Mouse (Mus musculus) forebrain, embryonic 11.5 days (tissue): ENCODE results near the gene P4hb. TPM values are rescaled to one million over a fixed set of nuclear protein-coding genes. Genes with fewer than 3 reads are reported as not detected.
A peak's percentile ranks its signal among the peaks of the same experiment; 100 is the strongest.
"Not testable (repeated sequence)": the region's sequence is repeated elsewhere in the genome, so short reads cannot be mapped to it uniquely, and the experiment has no call there.

Experiments used
- ATAC-seq: fragments of 200-750 bp; cut with Nextera tagmentation; replicated peaks from 2 replicates; pipeline ENCODE4 v1.8.0; 2017; ENCODE audit warnings: moderate TSS enrichment; ENCODE audit not compliant: low FRiP score
- DNase-seq: peaks from one replicate; pipeline ENCODE4 v3.0.0-alpha.2; 2017; ENCODE audit warnings: low spot score
- H3K27ac ChIP-seq: fragments of 300-500 bp; sonication (generic); 2 replicates; pipeline ENCODE4 v1.5.1; 2014; ENCODE audit warnings: low read depth, low read length
- H3K27me3 ChIP-seq: fragments of 300-500 bp; sonication (generic); 2 replicates; pipeline ENCODE4 v1.6.1; 2014; ENCODE audit warnings: mild to moderate bottlenecking, low read length, mixed read lengths; ENCODE audit not compliant: control insufficient read depth, insufficient read depth
- H3K36me3 ChIP-seq: fragments of 300-500 bp; sonication (generic); 2 replicates; pipeline ENCODE4 v1.6.1; 2014; ENCODE audit warnings: mild to moderate bottlenecking, low read length, moderate library complexity, mixed read lengths; ENCODE audit not compliant: control insufficient read depth, insufficient read depth
- H3K4me1 ChIP-seq: fragments of 300-500 bp; sonication (generic); replicated peaks from 2 replicates; pipeline ENCODE4 v1.6.1; 2014; ENCODE audit warnings: low read length, mixed read lengths; ENCODE audit not compliant: control insufficient read depth, insufficient read depth
- H3K4me2 ChIP-seq: fragments of 300-500 bp; sonication (generic); 2 replicates; pipeline ENCODE4 v1.6.1; 2014; ENCODE audit warnings: low read depth, mild to moderate bottlenecking, low read length, moderate library complexity, mixed read lengths; ENCODE audit not compliant: severe bottlenecking
- H3K4me3 ChIP-seq: fragments of 300-500 bp; sonication (generic); 2 replicates; pipeline ENCODE4 v1.5.1; 2014; ENCODE audit warnings: low read depth, low read length
- H3K9ac ChIP-seq: fragments of 300-500 bp; sonication (generic); 2 replicates; pipeline ENCODE4 v1.6.1; 2014; ENCODE audit warnings: low read length
- H3K9me3 ChIP-seq: fragments of 300-500 bp; sonication (generic); 2 replicates; pipeline ENCODE4 v1.6.1; 2016; ENCODE audit warnings: low read length, mixed read lengths; ENCODE audit not compliant: control insufficient read depth
- WGBS: fragments of 180-500 bp; shearing (Covaris S2); extraction: QIAGEN DNeasy Blood & Tissue Kit; methylation state at CpG from one replicate; pipeline ENCODE4 v1.1.7; 2014; 5-methylcytosine and 5-hydroxymethylcytosine counted together
- polyA plus RNA-seq: library from polyadenylated mRNA; unstranded; fragments of >200 nt; fragmentation: Nextera tagmentation; extraction: Ambion mirVana; gene quantifications from 2 replicates; pipeline ENCODE4 v1.2.1, GENCODE M21; 2014

Gene P4hb
- polyA plus RNA-seq, 1 experiment from 2014 or later: 439 TPM

- Histone ChIP-seq H3K9me3 (no peaks in the 10 kb centered on the region), H3K9ac (peak overlapping the region; percentile 92), H3K36me3 (peaks cover 15% of the 10 kb centered on the region), H3K27me3 (no peaks in the 10 kb centered on the region), H3K4me1 (peaks cover 12% of the 10 kb centered on the region), H3K4me3 (peak overlapping the region; percentile 97), H3K27ac (peak overlapping the region; percentile 43; the same call in 1 of the 2 replicates), H3K4me2 (peak overlapping the region; percentile 94)
- ATAC-seq: no peak
- DNase-seq: no peak
- WGBS: 17% methylated on average over 11 of the region's 11 CpGs
Observed at GRCm38 (mm10) chr11:120571754-120572416, 1.2 kb downstream of the P4hb start.

GRCm38 (mm10) chr11:120571122-120571521 lies 1.9 kb downstream of the P4hb start:
- DNase-seq (no peak), ATAC-seq (no peak)
- H3K4me3 ChIP-seq: peak overlapping the region; percentile 97
- H3K27ac ChIP-seq: no peak overlapping the region
- 86% methylated on average over 3 of the region's 3 CpGs for WGBS
- peak overlapping the region; percentile 92 for H3K9ac ChIP-seq
- H3K4me2 ChIP-seq: peak overlapping the region; percentile 94; the same call in 1 of the 2 replicates
- H3K36me3 ChIP-seq: peaks cover 16% of the 10 kb centered on the region
- no peaks in the 10 kb centered on the region for H3K9me3 ChIP-seq
- no peaks in the 10 kb centered on the region for H3K27me3 ChIP-seq
- peaks cover 12% of the 10 kb centered on the region for H3K4me1 ChIP-seq

GRCm38 (mm10) chr11:120568324-120568723 lies 4.7 kb downstream of the P4hb start:
- Histone ChIP-seq H3K27me3 (no peaks in the 10 kb centered on the region), H3K27ac (no peak overlapping the region), H3K9ac (no peak overlapping the region), H3K36me3 (peaks cover 29% of the 10 kb centered on the region), H3K4me1 (peaks cover 9% of the 10 kb centered on the region), H3K4me2 (no peak overlapping the region), H3K4me3 (no peak overlapping the region), H3K9me3 (no peaks in the 10 kb centered on the region)
- DNase-seq (no peak), ATAC-seq (no peak)
- 96% methylated on average over 6 of the region's 6 CpGs for WGBS

- no peaks in the 10 kb centered on the region for H3K4me1 ChIP-seq
- no peaks in the 10 kb centered on the region for H3K9me3 ChIP-seq
- H3K36me3 ChIP-seq: peaks cover 44% of the 10 kb centered on the region
- no peak overlapping the region for H3K27ac ChIP-seq
- no peak overlapping the region for H3K4me3 ChIP-seq
- H3K4me2 ChIP-seq: no peak overlapping the region
- H3K9ac ChIP-seq: no peak overlapping the region
- ATAC-seq (no peak), DNase-seq (no peak)
- no peaks in the 10 kb centered on the region for H3K27me3 ChIP-seq
- 91% methylated on average over 9 of the region's 9 CpGs for WGBS
Observed at GRCm38 (mm10) chr11:120565114-120565513, 7.9 kb downstream of the P4hb start.

GRCm38 (mm10) chr11:120562949-120563348 lies 10.1 kb downstream of the P4hb start:
- ATAC-seq (no peak), DNase-seq (no peak)
- Histone ChIP-seq H3K4me3 (no peak overlapping the region), H3K27me3 (no peaks in the 10 kb centered on the region), H3K9ac (no peak overlapping the region), H3K4me1 (no peaks in the 10 kb centered on the region), H3K27ac (no peak overlapping the region), H3K9me3 (no peaks in the 10 kb centered on the region), H3K36me3 (peaks cover 45% of the 10 kb centered on the region), H3K4me2 (no peak overlapping the region)
- 96% methylated on average over 13 of the region's 13 CpGs for WGBS

- 93% methylated on average over 13 of the region's 13 CpGs for WGBS
- H3K9ac ChIP-seq: no peak overlapping the region
- H3K4me2 ChIP-seq: no peak overlapping the region
- H3K4me1 ChIP-seq: no peaks in the 10 kb centered on the region
- no peak for DNase-seq
- no peak overlapping the region for H3K4me3 ChIP-seq
- no peak for ATAC-seq
- H3K9me3 ChIP-seq: no peaks in the 10 kb centered on the region
- no peaks in the 10 kb centered on the region for H3K27me3 ChIP-seq
- peaks cover 39% of the 10 kb centered on the region for H3K36me3 ChIP-seq
- no peak overlapping the region for H3K27ac ChIP-seq
Observed at GRCm38 (mm10) chr11:120560952-120561728, 11.9 kb downstream of the P4hb start.

- not testable (repeated sequence) for H3K4me1 ChIP-seq, H3K9ac ChIP-seq, DNase-seq, ATAC-seq, H3K27me3 ChIP-seq, H3K9me3 ChIP-seq, H3K27ac ChIP-seq, H3K4me2 ChIP-seq, H3K4me3 ChIP-seq
- peaks cover 29% of the 10 kb centered on the region for H3K36me3 ChIP-seq
- WGBS: 85% methylated on average over 6 of the region's 6 CpGs
Observed at GRCm38 (mm10) chr11:120558843-120559242, 14.2 kb downstream of the P4hb start.

- Histone ChIP-seq H3K9me3 (no peaks in the 10 kb centered on the region), H3K36me3 (peaks cover 7% of the 10 kb centered on the region; the same call in 1 of the 2 replicates), H3K4me1 (no peaks in the 10 kb centered on the region), H3K9ac (no peak overlapping the region), H3K27me3 (no peaks in the 10 kb centered on the region), H3K27ac (no peak overlapping the region), H3K4me2 (no peak overlapping the region), H3K4me3 (no peak overlapping the region)
- WGBS: 84% methylated on average over 2 of the region's 2 CpGs
- DNase-seq: no peak
- no peak for ATAC-seq
Observed at GRCm38 (mm10) chr11:120555260-120555659, 17.8 kb downstream of the P4hb start.
